Mouse (Mus musculus) spleen, adult 2 months (tissue): ENCODE results near the gene Vps37c. TPM values are rescaled to one million over a fixed set of nuclear protein-coding genes. Genes with fewer than 3 reads are reported as not detected.

Experiments used
- DNase-seq, 2 experiments: peaks; one replicate each; pipeline versions ENCODE4 v3.0.0 to v3.0.0-alpha.2; 2012 to 2021; ENCODE audit warnings: low spot score in 2 of 2, low read depth in 1 of 2
- H3K27ac ChIP-seq: fragments of 200-500 bp; 2 replicates; pipeline ENCODE4 v1.5.1; 2012; ENCODE audit warnings: low read length, inconsistent platforms; ENCODE audit not compliant: insufficient read depth
- H3K27me3 ChIP-seq: fragments of 200-500 bp; 2 replicates; pipeline ENCODE4 v1.6.1; 2012; ENCODE audit warnings: mild to moderate bottlenecking, moderate library complexity, low read length, inconsistent platforms; ENCODE audit not compliant: control insufficient read depth, insufficient read depth
- H3K36me3 ChIP-seq: fragments of 200-500 bp; 2 replicates; pipeline ENCODE4 v1.6.1; 2012; ENCODE audit warnings: mild to moderate bottlenecking, low read length, inconsistent platforms; ENCODE audit not compliant: control insufficient read depth, insufficient read depth
- H3K4me1 ChIP-seq: fragments of 200-500 bp; 2 replicates; pipeline ENCODE4 v1.6.1; 2011; ENCODE audit warnings: inconsistent platforms; ENCODE audit not compliant: control insufficient read depth, insufficient read depth, insufficient read length
- H3K4me3 ChIP-seq: fragments of 200-500 bp; 2 replicates; pipeline ENCODE4 v1.5.1; 2011; ENCODE audit warnings: mild to moderate bottlenecking, inconsistent platforms; ENCODE audit not compliant: insufficient read depth, insufficient read length; ENCODE audit errors: extremely low read depth
- CTCF ChIP-seq: fragments of 200-500 bp; IDR thresholded peaks from 2 replicates; pipeline ENCODE4 v1.5.1; 2011; ENCODE audit warnings: mild to moderate bottlenecking, inconsistent platforms; ENCODE audit not compliant: insufficient read depth, insufficient read length, insufficient replicate concordance; ENCODE audit errors: extremely low read depth
- POLR2A ChIP-seq: fragments of 200-500 bp; IDR thresholded peaks from 2 replicates; pipeline ENCODE4 v1.6.1; 2011; ENCODE audit warnings: low read depth, low read length, inconsistent platforms
- WGBS: fragments of 180-500 bp; shearing (Covaris S2); methylation state at CpG from one replicate; pipeline ENCODE4 v1.1.7; 2018; 5-methylcytosine and 5-hydroxymethylcytosine counted together
- polyA plus RNA-seq: library from polyadenylated mRNA; depleted of rRNA; stranded (reverse); fragments of >200 nt; gene quantifications from 2 replicates; pipeline ENCODE4 v1.2.3, GENCODE M21; 2012; rRNA removed

Vps37c gene
- polyA plus RNA-seq, 1 experiment, result 19.7 TPM

- no peak for DNase-seq
- 76% methylated on average over 2 of the region's 2 CpGs for WGBS
- H3K36me3 ChIP-seq, result no peaks in the 10 kb centered on the region
- TF ChIP-seq CTCF (no peak), POLR2A (no peak)
- H3K27me3 ChIP-seq, result no peaks in the 10 kb centered on the region
- H3K27ac ChIP-seq, result no peak overlapping the region
- H3K4me3 ChIP-seq, result no peak overlapping the region
- H3K4me1 ChIP-seq, result peaks cover 10% of the 10 kb centered on the region; the same call in 1 of the 2 replicates
Measured at GRCm38 (mm10) chr19:10757526-10757925, 69.0 kb downstream of the Vps37c start.

DNA sequence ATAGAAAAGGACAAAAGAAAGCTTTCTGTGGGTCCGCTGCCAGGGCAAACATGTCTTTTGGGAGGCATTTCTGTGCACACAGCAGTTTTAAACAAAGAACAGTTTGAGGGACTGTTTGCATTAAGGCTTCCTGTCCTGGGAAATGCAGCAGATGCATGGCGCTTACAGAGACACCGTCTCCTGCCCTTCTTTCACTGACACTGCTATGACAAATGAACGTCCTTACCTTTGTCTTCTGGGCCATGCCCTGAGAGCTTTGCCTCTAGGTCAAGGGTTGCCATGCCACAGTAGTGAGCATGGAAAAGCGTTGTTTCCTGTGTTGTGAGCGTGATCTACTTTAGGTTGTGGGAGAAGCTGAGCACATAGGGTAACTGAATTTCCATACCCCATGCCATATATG is 70.2 kb downstream of the Vps37c start:
- no peak overlapping the region for H3K4me3 ChIP-seq
- no peak for TF ChIP-seq CTCF
- no peak for TF ChIP-seq POLR2A
- WGBS, result 71% methylated on average over 6 of the region's 6 CpGs
- no peaks in the 10 kb centered on the region for H3K36me3 ChIP-seq
- no peak for DNase-seq
- H3K27ac ChIP-seq, result no peak overlapping the region
- no peaks in the 10 kb centered on the region for H3K27me3 ChIP-seq
- H3K4me1 ChIP-seq, result peaks cover 10% of the 10 kb centered on the region; the same call in 1 of the 2 replicates

DNA sequence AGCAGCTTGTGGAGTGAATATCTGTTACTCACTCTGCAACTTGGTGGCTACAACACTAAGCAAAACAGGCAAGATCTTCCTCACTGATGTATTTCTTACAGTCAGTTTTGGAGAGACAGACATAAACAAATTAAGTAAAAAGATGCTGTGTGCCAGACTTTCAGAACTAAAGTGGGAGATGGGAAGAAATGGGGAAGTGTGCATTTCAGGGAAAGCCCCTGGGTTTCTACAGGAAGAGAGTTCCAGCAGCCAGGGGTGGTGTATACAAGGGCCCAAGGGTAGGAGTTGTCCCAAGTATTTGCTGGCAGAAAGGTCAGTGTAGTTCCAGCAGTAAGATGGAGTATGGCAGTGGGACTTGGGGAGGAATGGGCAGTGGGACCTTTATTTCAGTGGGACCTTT is 71.0 kb downstream of the Vps37c start:
- no peaks in the 10 kb centered on the region for H3K27me3 ChIP-seq
- peaks cover 10% of the 10 kb centered on the region; the same call in 1 of the 2 replicates for H3K4me1 ChIP-seq
- TF ChIP-seq POLR2A (no peak), CTCF (no peak)
- DNase-seq, result no peak
- H3K4me3 ChIP-seq, result no peak overlapping the region
- no peaks in the 10 kb centered on the region for H3K36me3 ChIP-seq
- H3K27ac ChIP-seq, result no peak overlapping the region

DNA sequence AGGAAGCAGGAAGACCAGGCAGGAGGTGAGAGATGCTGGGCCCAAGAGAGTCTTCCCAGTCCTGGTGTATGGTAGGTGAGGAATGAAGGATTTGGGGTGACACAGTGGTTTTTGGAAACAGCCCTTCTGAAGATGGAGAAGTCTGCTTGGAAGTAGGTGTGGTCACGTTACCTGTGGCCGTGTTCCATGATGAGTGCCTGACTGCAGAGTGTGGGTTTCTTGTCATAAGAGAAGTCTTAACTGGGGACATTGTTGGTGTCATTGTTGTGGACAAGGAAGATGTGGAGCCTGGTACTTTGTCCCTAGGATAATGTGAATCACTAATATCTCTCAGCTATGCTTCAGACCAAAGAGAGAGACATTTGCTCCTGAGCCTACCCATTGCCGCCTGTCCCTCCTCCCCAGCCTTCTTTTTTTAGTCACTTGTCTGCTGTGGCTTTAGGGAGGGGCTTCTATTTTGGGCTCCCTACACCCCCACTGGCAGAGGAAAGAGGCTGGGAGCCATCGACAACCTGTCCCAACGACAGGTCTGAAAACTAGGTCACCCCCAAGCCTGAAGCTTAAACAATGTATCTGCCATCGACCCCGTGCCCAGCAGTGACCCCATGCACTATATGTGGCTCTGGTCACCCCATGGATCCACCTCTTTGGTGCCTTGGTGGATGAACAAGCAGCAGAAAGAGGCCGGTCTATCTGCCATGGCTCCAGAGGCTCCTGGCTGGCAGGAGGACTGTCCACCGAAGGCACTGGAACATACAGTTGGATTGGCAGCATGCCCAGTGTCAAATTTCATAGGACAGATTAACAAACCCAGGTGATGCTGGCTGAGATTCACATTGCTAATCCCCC is 71.7 kb downstream of the Vps37c start:
- no peak for DNase-seq
- WGBS, result 49% methylated on average over 9 of the region's 9 CpGs
- H3K4me3 ChIP-seq, result no peak overlapping the region
- H3K27me3 ChIP-seq, result no peaks in the 10 kb centered on the region
- H3K36me3 ChIP-seq, result no peaks in the 10 kb centered on the region
- H3K4me1 ChIP-seq, result peaks cover 10% of the 10 kb centered on the region; the same call in 1 of the 2 replicates
- no peak overlapping the region for H3K27ac ChIP-seq
- TF ChIP-seq POLR2A, result no peak
- no peak for TF ChIP-seq CTCF

DNA sequence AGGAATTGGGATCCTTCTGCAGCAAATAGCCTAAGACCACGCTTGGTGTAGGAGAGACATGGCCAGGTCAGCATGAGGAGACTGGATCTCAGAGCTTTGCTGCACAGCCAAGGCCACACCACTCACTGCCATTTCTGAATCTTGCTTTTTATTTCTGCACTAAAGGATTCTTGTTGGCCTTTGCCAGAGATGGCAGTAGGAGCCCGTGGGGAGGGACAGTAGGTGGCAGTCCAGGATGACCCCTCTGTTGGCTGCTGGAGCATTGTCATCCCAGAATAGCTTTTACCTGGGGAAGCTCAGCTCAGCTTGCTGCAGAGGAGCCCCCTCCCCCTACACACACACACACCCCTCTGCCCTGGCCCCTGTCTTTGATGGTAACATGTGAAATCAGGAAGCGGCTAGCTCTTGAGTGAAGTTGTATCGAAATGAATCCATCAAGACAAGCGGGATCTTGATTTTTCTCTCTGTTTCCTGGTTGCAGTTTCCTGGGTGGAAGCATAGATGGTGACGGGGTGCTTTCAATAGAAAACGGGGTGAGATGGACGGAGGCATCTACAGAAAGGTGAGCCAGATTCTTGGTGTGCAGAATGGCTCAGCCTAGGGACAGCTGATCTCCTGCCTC is 73.4 kb downstream of the Vps37c start:
- 80% methylated on average over 8 of the region's 8 CpGs for WGBS
- no peak overlapping the region for H3K27ac ChIP-seq

GRCm38 (mm10) chr19:10762468-10762867 is 73.9 kb downstream of the Vps37c start:
- Histone ChIP-seq H3K4me1 (peaks cover 8% of the 10 kb centered on the region; the same call in 1 of the 2 replicates), H3K36me3 (no peaks in the 10 kb centered on the region), H3K27me3 (no peaks in the 10 kb centered on the region), H3K27ac (no peak overlapping the region), H3K4me3 (no peak overlapping the region)
- TF ChIP-seq CTCF, result no peak
- TF ChIP-seq POLR2A, result no peak
- no peak for DNase-seq
- WGBS, result 77% methylated on average over 6 of the region's 6 CpGs

More for the DNA sequence above, 73.4 kb downstream of the Vps37c start:
- Histone ChIP-seq H3K4me1 (peaks cover 10% of the 10 kb centered on the region; the same call in 1 of the 2 replicates), H3K36me3 (no peaks in the 10 kb centered on the region), H3K27me3 (no peaks in the 10 kb centered on the region), H3K4me3 (no peak overlapping the region)
- no peak for TF ChIP-seq CTCF
- TF ChIP-seq POLR2A, result no peak
- no peak for DNase-seq

- H3K4me1 ChIP-seq, result peaks cover 8% of the 10 kb centered on the region; the same call in 1 of the 2 replicates
- H3K36me3 ChIP-seq, result no peaks in the 10 kb centered on the region
- no peak for TF ChIP-seq CTCF
- TF ChIP-seq POLR2A, result no peak
- peak overlapping the region; percentile 10; the same call in 1 of the 2 replicates for H3K4me3 ChIP-seq
- 72% methylated on average over 21 of the region's 21 CpGs for WGBS
- no peaks in the 10 kb centered on the region for H3K27me3 ChIP-seq
- no peak for DNase-seq
- peak overlapping the region; percentile 22; the same call in 1 of the 2 replicates for H3K27ac ChIP-seq
Measured at GRCm38 (mm10) chr19:10763381-10764031, 75.0 kb downstream of the Vps37c start.

Other genes with a start within 250 kb of the Vps37c start
- gene Lrrc10b, start 231.3 kb upstream of the Vps37c start, polyA plus RNA-seq, result 0.11 and 0.16 TPM in 2 replicates
- 0.55 and 1.2 TPM in 2 replicates for gene Ppp1r32, start 205.8 kb upstream of the Vps37c start, polyA plus RNA-seq
- gene Cpsf7, start 163.5 kb upstream of the Vps37c start, polyA plus RNA-seq, result 39.9 and 42.3 TPM in 2 replicates
- gene Sdhaf2, start 162.6 kb upstream of the Vps37c start, polyA plus RNA-seq, result 16.9 and 20.1 TPM in 2 replicates
- 6.9 and 8.5 TPM in 2 replicates for gene Tmem216, start 132.5 kb upstream of the Vps37c start, polyA plus RNA-seq
- 214 and 230 TPM in 2 replicates for gene Cyb561a3, start 111.6 kb upstream of the Vps37c start, polyA plus RNA-seq
- 7.3 and 8.6 TPM in 2 replicates for gene Tmem138, start 111.4 kb upstream of the Vps37c start, polyA plus RNA-seq
- gene Ddb1, start 83.4 kb upstream of the Vps37c start, polyA plus RNA-seq, result 53.3 and 59.0 TPM in 2 replicates
- 4.6 and 5.4 TPM in 2 replicates for gene Tkfc, start 83.1 kb upstream of the Vps37c start, polyA plus RNA-seq
- gene Vwce, start 54.5 kb upstream of the Vps37c start, polyA plus RNA-seq, result 0.07 and 0.21 TPM in 2 replicates
- not detected in 2 replicates for gene Pga5, start 10.7 kb upstream of the Vps37c start, polyA plus RNA-seq
- 35.2 and 41.1 TPM in 2 replicates for gene Cd5, start 50.3 kb downstream of the Vps37c start, polyA plus RNA-seq
- gene Cd6, start 141.3 kb downstream of the Vps37c start, polyA plus RNA-seq, result 41.0 and 47.0 TPM in 2 replicates
- 39.7 and 45.4 TPM in 2 replicates for gene Slc15a3, start 151.0 kb downstream of the Vps37c start, polyA plus RNA-seq
- 4.9 TPM in 2 replicates for gene Tmem132a, start 181.2 kb downstream of the Vps37c start, polyA plus RNA-seq
- 45.8 and 47.9 TPM in 2 replicates for gene Tmem109, start 193.3 kb downstream of the Vps37c start, polyA plus RNA-seq
- gene Prpf19, start 206.5 kb downstream of the Vps37c start, polyA plus RNA-seq, result 146 and 181 TPM in 2 replicates
- 0.04 TPM in 2 replicates for gene Zp1, start 231.9 kb downstream of the Vps37c start, polyA plus RNA-seq
- gene Ptgdr2, start 248.4 kb downstream of the Vps37c start, polyA plus RNA-seq, result 0.54 and 0.82 TPM in 2 replicates